Mouse (Mus musculus) liver, postnatal 0 days (tissue): Measurements from ENCODE around the gene Spats2l.

ENCODE experiments used
- CTCF ChIP-seq: sonication (generic); IDR thresholded peaks from 2 replicates; pipeline ENCODE4 v1.5.1; 2016; ENCODE audit warnings: antibody characterized with exemption, low read depth
- EP300 ChIP-seq: IDR thresholded peaks from 2 replicates; pipeline ENCODE4 v1.6.1; 2016; ENCODE audit warnings: antibody characterized with exemption, low read depth, mild to moderate bottlenecking

- TF ChIP-seq CTCF (no peak), EP300 (no peak)
Measured at GRCm38 (mm10) chr1:57833145-57833544, 59.2 kb downstream of the Spats2l start.
